Mouse (Mus musculus): ENCODE data around the gene Luc7l3.
A peak's percentile ranks its signal among the peaks of the same experiment; 100 is the strongest.

The Luc7l3 gene

GRCm38 (mm10) chr11:94265134-94265785 lies 56.5 kb downstream of the Luc7l3 start:
- no peak for DNase-seq (ENCODE audit: extremely low read depth, low read depth, low spot score)

DNA sequence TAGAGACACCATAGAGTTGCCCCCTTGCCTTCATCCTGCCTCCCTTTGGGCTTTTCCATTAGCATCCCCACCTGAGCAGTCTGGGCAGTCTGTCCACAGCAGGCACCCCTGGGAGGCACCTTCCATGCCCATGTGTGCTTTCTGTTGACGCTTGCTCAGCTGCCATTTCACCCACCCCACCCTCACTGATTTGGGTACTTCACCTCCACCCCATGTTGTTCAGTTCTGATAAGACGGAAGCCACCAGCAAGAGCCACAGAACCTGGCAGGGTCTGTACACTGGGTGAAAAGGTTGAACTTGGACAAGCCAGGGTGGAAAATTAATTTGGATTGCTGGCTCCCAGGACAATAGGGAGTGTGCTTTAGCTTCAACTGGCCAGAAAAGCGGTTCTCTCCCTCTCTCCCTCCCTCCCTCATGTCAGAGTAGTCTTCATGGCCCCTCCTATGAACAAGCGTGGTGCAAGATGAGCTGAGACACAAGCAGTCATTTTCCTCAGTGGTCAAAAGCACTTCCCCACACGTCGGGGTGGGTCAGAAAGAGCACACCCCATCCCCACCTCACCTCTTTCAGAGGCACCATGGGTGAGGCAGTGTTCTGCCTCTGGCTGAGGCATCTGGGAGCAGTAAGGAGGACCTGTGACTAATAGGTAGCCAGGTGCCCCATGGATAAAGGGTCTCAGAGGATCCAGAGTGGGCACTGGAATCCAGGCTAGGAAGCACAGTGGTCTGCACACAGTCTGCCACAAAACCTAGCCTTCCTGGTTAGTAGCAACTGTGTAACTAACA lies 60.0 kb downstream of the Luc7l3 start:
- no peak for DNase-seq (ENCODE audit: extremely low read depth, low read depth, low spot score)

- no peak for DNase-seq (ENCODE audit: extremely low read depth, low read depth, low spot score)
Observed at GRCm38 (mm10) chr11:94259814-94260213, 62.0 kb downstream of the Luc7l3 start.

DNA sequence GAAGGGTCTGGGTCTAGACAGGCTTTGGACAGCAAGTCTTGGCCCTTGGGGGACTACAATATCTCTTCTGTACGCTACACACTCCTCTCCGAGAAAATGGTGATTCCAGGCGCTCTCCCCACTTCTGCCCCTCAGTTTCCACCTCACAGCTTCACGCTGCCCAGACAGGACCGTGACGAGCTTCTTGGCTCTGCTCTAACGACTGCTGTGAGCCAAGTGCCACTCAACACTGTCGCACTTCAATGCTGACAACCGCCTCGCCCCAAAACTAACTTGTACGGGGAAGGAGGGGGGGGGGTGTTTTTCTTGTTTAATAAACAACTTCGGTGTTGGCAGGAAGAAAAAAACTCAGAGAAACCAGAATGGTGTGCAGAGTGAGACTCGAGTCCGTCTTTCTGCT lies 63.8 kb downstream of the Luc7l3 start:
- DNase-seq (ENCODE audit: extremely low read depth, low read depth, low spot score): no peak

DNA sequence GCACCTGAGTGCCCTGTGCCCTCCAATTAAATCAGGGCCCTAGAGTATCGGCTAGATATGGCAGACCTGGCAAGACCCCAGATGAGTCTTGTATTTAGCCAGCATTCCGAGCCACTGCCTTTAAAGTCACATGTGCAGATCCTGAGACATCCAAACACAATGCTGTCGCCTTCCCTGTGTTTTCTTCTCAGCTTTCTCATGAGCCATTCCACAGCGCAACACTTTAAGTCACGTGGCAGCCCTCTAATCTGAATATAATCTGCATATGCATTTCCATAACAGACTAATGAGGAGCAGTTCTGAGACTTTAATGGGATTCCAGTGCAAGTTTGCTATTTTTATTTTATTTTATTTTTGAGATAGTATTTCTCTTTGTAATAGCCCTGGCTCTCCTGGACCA lies 66.1 kb downstream of the Luc7l3 start:
- no peak for DNase-seq (ENCODE audit: extremely low read depth, low read depth, low spot score)

- no peak for DNase-seq (ENCODE audit: extremely low read depth, low read depth, low spot score)
Observed at GRCm38 (mm10) chr11:94253691-94254090, 68.1 kb downstream of the Luc7l3 start.

DNA sequence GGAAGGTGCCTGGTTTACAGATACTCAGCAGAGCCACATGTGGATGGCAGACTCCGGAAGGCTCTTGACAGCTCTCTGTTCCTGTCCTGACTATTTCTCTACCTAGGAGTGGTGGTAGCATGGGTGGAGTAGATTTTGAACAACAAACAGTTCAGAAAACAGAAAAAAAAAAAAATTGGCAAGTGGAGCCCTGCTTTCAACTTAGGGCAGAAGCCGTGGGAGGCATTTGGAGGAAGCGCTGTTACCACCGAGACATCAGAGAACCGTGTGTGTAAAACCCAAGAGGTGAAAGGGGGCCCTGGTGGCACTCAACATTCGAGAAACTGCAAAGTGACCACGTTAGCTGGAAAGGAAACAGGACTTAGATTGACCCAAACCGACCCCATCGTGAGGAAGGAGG lies 68.6 kb downstream of the Luc7l3 start:
- DNase-seq (ENCODE audit: extremely low read depth, low read depth, low spot score): no peak

DNA sequence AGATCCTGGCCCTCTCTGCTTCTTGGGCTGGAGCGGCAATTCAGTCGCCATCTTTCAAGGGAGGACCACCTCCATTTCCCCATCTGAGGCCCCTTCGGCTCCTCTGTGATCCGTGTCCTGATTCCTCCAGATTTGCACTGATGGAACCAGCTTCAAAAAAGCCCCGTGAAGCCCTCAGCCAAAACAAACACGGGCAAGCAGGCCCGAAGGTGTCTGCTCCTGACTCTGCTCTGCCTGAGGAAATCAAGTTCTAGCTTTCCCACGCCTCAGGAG lies 75.1 kb downstream of the Luc7l3 start:
- DNase-seq (ENCODE audit: extremely low read depth, low read depth, low spot score): no peak

- DNase-seq (ENCODE audit: extremely low read depth, low read depth, low spot score): no peak
Observed at GRCm38 (mm10) chr11:94245955-94246788, 75.6 kb downstream of the Luc7l3 start, which contains the start of gene Wfikkn2. Wfikkn2 (minus strand) TSS chr11:94246005.

DNA sequence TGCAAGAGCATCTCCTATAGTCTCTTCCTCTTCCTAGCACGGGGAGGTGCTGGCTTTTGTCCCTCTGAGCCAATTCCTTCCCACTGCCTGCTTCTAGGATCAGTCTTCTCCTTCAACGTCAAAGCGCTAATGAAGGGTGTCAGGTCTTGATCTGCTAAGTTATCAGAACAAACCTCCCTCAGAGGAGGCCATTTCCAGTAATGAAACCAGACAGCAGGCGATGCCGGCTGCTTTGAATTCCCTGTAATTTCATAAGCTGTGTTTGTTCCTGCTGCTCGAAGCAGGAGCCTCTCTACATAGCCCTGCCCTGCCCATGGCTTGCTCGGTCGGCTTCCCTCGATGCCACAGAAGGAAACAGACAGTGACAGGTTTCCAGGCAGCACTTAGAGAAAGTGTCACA lies 77.4 kb downstream of the Luc7l3 start:
- DNase-seq (ENCODE audit: extremely low read depth, low read depth, low spot score): no peak

GRCm38 (mm10) chr11:94243422-94244180 lies 78.2 kb downstream of the Luc7l3 start:
- DNase-seq (ENCODE audit: extremely low read depth, low read depth, low spot score): no peak

DNA sequence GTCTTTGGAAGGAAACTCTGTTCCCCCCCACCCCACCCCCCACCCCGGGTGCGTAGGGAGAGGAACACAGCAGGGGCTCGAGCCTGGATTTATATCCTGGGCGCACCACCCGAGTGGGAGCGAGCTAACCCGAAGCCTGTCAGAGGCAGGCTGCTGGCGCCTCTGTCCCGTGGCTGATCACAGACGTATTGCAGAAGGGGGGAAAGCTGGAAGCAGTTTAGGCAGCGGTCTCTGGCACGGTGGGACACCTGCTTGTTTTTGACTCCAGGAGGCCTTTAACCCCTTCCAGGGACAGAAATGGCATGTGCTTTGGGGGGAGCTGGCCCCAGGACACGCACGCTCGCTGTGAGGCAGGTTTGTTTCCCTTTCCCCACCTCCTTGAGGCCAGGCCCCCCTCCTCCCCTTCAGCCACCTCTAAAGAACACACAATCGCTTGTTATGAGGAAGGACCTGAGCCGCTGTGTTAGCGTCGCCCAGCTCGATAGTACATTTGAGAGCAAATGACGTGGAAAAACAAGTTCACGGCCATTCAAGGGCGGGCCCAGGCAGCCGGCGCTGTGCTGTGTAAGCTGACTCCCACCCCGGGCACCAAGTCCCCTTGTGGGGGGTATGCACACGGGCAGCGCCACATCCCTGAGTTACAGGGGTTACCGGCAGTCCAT lies 78.9 kb downstream of the Luc7l3 start:
- DNase-seq (ENCODE audit: extremely low read depth, low read depth, low spot score): no peak

- DNase-seq (ENCODE audit: extremely low read depth, low read depth, low spot score): peak; percentile 62
Observed at GRCm38 (mm10) chr11:94239706-94240105, 82.1 kb downstream of the Luc7l3 start.

- no peak for DNase-seq (ENCODE audit: extremely low read depth, low read depth, low spot score)
Observed at GRCm38 (mm10) chr11:94238786-94239185, 83.0 kb downstream of the Luc7l3 start.

Data from fat pad, adult 2 months (tissue).